Mouse (Mus musculus): Measurements from ENCODE around the gene Usmg5. TPM values are rescaled to one million over a fixed set of nuclear protein-coding genes. Genes with fewer than 3 reads are reported as not detected.

The Usmg5 gene
- polyA plus RNA-seq, 1 experiment from 2014 or later = 1,426 TPM

Other genes with a start within 250 kb of the Usmg5 start
- gene Ina, start 75.9 kb downstream of the Usmg5 start, polyA plus RNA-seq (2015; fragmentation: Nextera tagmentation; extraction: Ambion mirVana) = 8.4 TPM in 2 replicates
- gene Nt5c2, start 75.5 kb downstream of the Usmg5 start, polyA plus RNA-seq (2015; fragmentation: Nextera tagmentation; extraction: Ambion mirVana) = 69.1 and 77.3 TPM in 2 replicates
- gene Pcgf6, start 39.7 kb downstream of the Usmg5 start, polyA plus RNA-seq (2015; fragmentation: Nextera tagmentation; extraction: Ambion mirVana) = 24.3 and 24.4 TPM in 2 replicates
- 5.8 and 7.3 TPM in 2 replicates for gene Taf5, start 22.9 kb downstream of the Usmg5 start, polyA plus RNA-seq (2015; fragmentation: Nextera tagmentation; extraction: Ambion mirVana)
- 11.5 TPM in 2 replicates for gene Pdcd11, start 121 bp upstream of the Usmg5 start, polyA plus RNA-seq (2015; fragmentation: Nextera tagmentation; extraction: Ambion mirVana)
- gene Calhm2, start 47.6 kb upstream of the Usmg5 start, polyA plus RNA-seq (2015; fragmentation: Nextera tagmentation; extraction: Ambion mirVana) = 11.1 and 11.8 TPM in 2 replicates
- not detected in 2 replicates for gene Calhm1, start 53.6 kb upstream of the Usmg5 start, polyA plus RNA-seq (2015; fragmentation: Nextera tagmentation; extraction: Ambion mirVana)
- not detected in 2 replicates for gene Calhm3, start 67.1 kb upstream of the Usmg5 start, polyA plus RNA-seq (2015; fragmentation: Nextera tagmentation; extraction: Ambion mirVana)
- 6.2 and 7.3 TPM in 2 replicates for gene Neurl1a, start 88.2 kb upstream of the Usmg5 start, polyA plus RNA-seq (2015; fragmentation: Nextera tagmentation; extraction: Ambion mirVana)